Mouse (Mus musculus): Measurements from ENCODE around the gene 4930467E23Rik. TPM values are rescaled to one million over a fixed set of nuclear protein-coding genes. Genes with fewer than 3 reads are reported as not detected.
"Not testable (repeated sequence)": the region's sequence is repeated elsewhere in the genome, so short reads cannot be mapped to it uniquely, and the experiment has no call there.

4930467E23Rik gene
- total and polyA plus RNA-seq, 3 experiments = 0.07 to 0.84 (median 0.35) TPM

GRCm38 (mm10) chr8:19781328-19782114, 52.1 kb downstream of the 4930467E23Rik start:
- DNase-seq = not testable (repeated sequence)

GRCm38 (mm10) chr8:19782736-19783135, 53.4 kb downstream of the 4930467E23Rik start:
- DNase-seq = not testable (repeated sequence)

GRCm38 (mm10) chr8:19783860-19784259, 54.5 kb downstream of the 4930467E23Rik start:
- DNase-seq = not testable (repeated sequence)

- peak; percentile 100 for DNase-seq
Observed at GRCm38 (mm10) chr8:19784554-19785364, 55.4 kb downstream of the 4930467E23Rik start.

GRCm38 (mm10) chr8:19792696-19793095, 63.3 kb downstream of the 4930467E23Rik start:
- DNase-seq = not testable (repeated sequence)

Other genes starting within 250 kb of the 4930467E23Rik start
- not detected for gene Defb7, start 234.5 kb upstream of the 4930467E23Rik start, total RNA-seq (2021)
- gene Defb7, start 234.5 kb upstream of the 4930467E23Rik start, polyA plus RNA-seq (2012; rRNA removed) = not detected in 2 replicates
- not detected for gene Gm31371, start 173.8 kb downstream of the 4930467E23Rik start, total RNA-seq (2021)
- gene Gm31371, start 173.8 kb downstream of the 4930467E23Rik start, polyA plus RNA-seq (2012; rRNA removed) = 0.04 and 0.06 TPM in 2 replicates

Data from adrenal gland, adult 2 months (tissue).